Mouse (Mus musculus) E14TG2a.4 (cell line): ENCODE results near the gene 1190007I07Rik.

ENCODE experiments used
- H3K27me3 ChIP-seq: 2 replicates; pipeline ENCODE4 v1.6.1; 2014; ENCODE audit warnings: low read length, control low read depth; ENCODE audit not compliant: insufficient read depth
- H3K36me3 ChIP-seq: 2 replicates; pipeline ENCODE4 v1.6.1; 2014; ENCODE audit warnings: low read length, control low read depth; ENCODE audit not compliant: insufficient read depth
- H3K4me1 ChIP-seq: replicated peaks from 2 replicates; pipeline ENCODE4 v1.6.1; 2014; ENCODE audit warnings: low read depth, low read length, control low read depth
- H3K4me3 ChIP-seq: replicated peaks from 2 replicates; pipeline ENCODE4 v1.5.1; 2014; ENCODE audit warnings: mild to moderate bottlenecking, low read length
- H3K9me3 ChIP-seq: 2 replicates; pipeline ENCODE4 v1.6.1; 2014; ENCODE audit warnings: low read length, control low read depth
- CTCF ChIP-seq: conservative IDR thresholded peaks from 2 replicates; pipeline ENCODE4 v1.5.1; 2014; ENCODE audit warnings: low read length
- NANOG ChIP-seq: IDR thresholded peaks from 2 replicates; pipeline ENCODE4 v1.6.1; 2014; ENCODE audit warnings: borderline replicate concordance, low read length, mixed read lengths
- POU5F1 ChIP-seq: IDR thresholded peaks from 2 replicates; pipeline ENCODE4 v1.6.1; 2014; ENCODE audit warnings: low read length, borderline replicate concordance

The 1190007I07Rik gene

GRCm38 (mm10) chr10:82652625-82653024 is 29.6 kb upstream of the 1190007I07Rik start:
- no peak for TF ChIP-seq POU5F1
- TF ChIP-seq NANOG = no peak
- no peak for TF ChIP-seq CTCF
- H3K36me3 ChIP-seq = peaks cover 22% of the 10 kb centered on the region
- H3K27me3 ChIP-seq = no peaks in the 10 kb centered on the region
- H3K9me3 ChIP-seq = no peaks in the 10 kb centered on the region
- H3K4me3 ChIP-seq = no peak overlapping the region
- H3K4me1 ChIP-seq = peaks cover 39% of the 10 kb centered on the region

- Histone ChIP-seq H3K4me3 (no peak overlapping the region), H3K9me3 (no peaks in the 10 kb centered on the region)
- TF ChIP-seq POU5F1 = no peak
- TF ChIP-seq CTCF = no peak
- no peak for TF ChIP-seq NANOG
Measured at GRCm38 (mm10) chr10:82651221-82651620, 28.2 kb upstream of the 1190007I07Rik start.

GRCm38 (mm10) chr10:82647205-82647811 is 24.3 kb upstream of the 1190007I07Rik start:
- Histone ChIP-seq H3K9me3 (no peaks in the 10 kb centered on the region), H3K36me3 (peaks cover 67% of the 10 kb centered on the region), H3K4me3 (no peak overlapping the region), H3K4me1 (peaks cover 32% of the 10 kb centered on the region), H3K27me3 (no peaks in the 10 kb centered on the region)
- TF ChIP-seq POU5F1 (no peak), NANOG (no peak), CTCF (no peak)

More at GRCm38 (mm10) chr10:82651221-82651620, 28.2 kb upstream of the 1190007I07Rik start:
- Histone ChIP-seq H3K36me3 (peaks cover 35% of the 10 kb centered on the region), H3K4me1 (peaks cover 39% of the 10 kb centered on the region), H3K27me3 (no peaks in the 10 kb centered on the region)

GRCm38 (mm10) chr10:82646083-82646482 is 23.1 kb upstream of the 1190007I07Rik start:
- Histone ChIP-seq H3K4me3 (no peak overlapping the region), H3K36me3 (peaks cover 71% of the 10 kb centered on the region), H3K9me3 (no peaks in the 10 kb centered on the region), H3K27me3 (no peaks in the 10 kb centered on the region), H3K4me1 (peaks cover 20% of the 10 kb centered on the region)
- no peak for TF ChIP-seq NANOG
- no peak for TF ChIP-seq CTCF
- TF ChIP-seq POU5F1 = no peak

GRCm38 (mm10) chr10:82641481-82641880 is 18.5 kb upstream of the 1190007I07Rik start:
- no peaks in the 10 kb centered on the region for H3K27me3 ChIP-seq
- peaks cover 12% of the 10 kb centered on the region for H3K9me3 ChIP-seq
- no peak overlapping the region for H3K4me3 ChIP-seq
- TF ChIP-seq NANOG = no peak
- TF ChIP-seq POU5F1 = no peak
- TF ChIP-seq CTCF = no peak
- H3K36me3 ChIP-seq = peaks cover 94% of the 10 kb centered on the region
- H3K4me1 ChIP-seq = peaks cover 14% of the 10 kb centered on the region; the same call in 1 of the 2 replicates

- Histone ChIP-seq H3K27me3 (no peaks in the 10 kb centered on the region), H3K9me3 (peaks cover 25% of the 10 kb centered on the region), H3K4me3 (no peak overlapping the region), H3K36me3 (peaks cover 94% of the 10 kb centered on the region), H3K4me1 (peaks cover 14% of the 10 kb centered on the region; the same call in 1 of the 2 replicates)
- TF ChIP-seq POU5F1 (no peak), NANOG (no peak), CTCF (no peak)
Measured at GRCm38 (mm10) chr10:82639032-82639698, 16.1 kb upstream of the 1190007I07Rik start.

- no peak for TF ChIP-seq POU5F1
- no peak for TF ChIP-seq NANOG
- TF ChIP-seq CTCF = no peak
Measured at GRCm38 (mm10) chr10:82636321-82636720, 13.3 kb upstream of the 1190007I07Rik start.

DNA sequence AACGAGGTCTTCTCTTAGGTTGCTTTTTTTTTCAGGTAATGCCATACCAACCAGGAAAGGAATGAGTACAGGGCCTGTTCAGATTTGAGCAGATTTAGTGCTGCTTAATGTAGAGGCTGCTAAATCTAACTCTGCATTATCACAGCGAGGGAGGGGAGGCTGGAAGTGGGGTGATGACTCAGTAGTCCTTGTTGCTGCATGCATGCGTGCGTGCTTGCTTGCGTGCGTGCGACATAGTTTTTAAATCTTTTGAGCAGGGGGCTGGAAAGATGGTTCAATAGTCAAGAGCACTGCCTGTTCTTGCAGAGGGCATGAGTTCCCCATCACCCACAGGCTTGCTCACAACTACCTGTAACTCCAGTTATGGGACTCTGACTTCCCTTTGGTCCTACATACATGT is 11.3 kb upstream of the 1190007I07Rik start:
- TF ChIP-seq NANOG (no peak), POU5F1 (no peak), CTCF (no peak)
- peaks cover 44% of the 10 kb centered on the region for H3K9me3 ChIP-seq
- H3K4me3 ChIP-seq = no peak overlapping the region
- H3K27me3 ChIP-seq = no peaks in the 10 kb centered on the region
- H3K36me3 ChIP-seq = peaks cover 74% of the 10 kb centered on the region
- H3K4me1 ChIP-seq = peaks cover 23% of the 10 kb centered on the region

More at GRCm38 (mm10) chr10:82636321-82636720, 13.3 kb upstream of the 1190007I07Rik start:
- peaks cover 14% of the 10 kb centered on the region for H3K4me1 ChIP-seq
- H3K36me3 ChIP-seq = peaks cover 90% of the 10 kb centered on the region
- H3K9me3 ChIP-seq = peaks cover 44% of the 10 kb centered on the region
- no peaks in the 10 kb centered on the region for H3K27me3 ChIP-seq
- H3K4me3 ChIP-seq = no peak overlapping the region
